Mouse (Mus musculus): ENCODE data around the gene D6Ertd527e.
"Not testable (repeated sequence)": the region's sequence is repeated elsewhere in the genome, so short reads cannot be mapped to it uniquely, and the experiment has no call there.

The D6Ertd527e gene

GRCm38 (mm10) chr6:87104123-87104796 is at the start of gene D6Ertd527e:
D6Ertd527e (plus strand) TSS chr6:87104746.
- DNase-seq: no peak

- no peak for DNase-seq
These were observed 44.8 kb upstream of the D6Ertd527e start for GRCm38 (mm10) chr6:87059754-87060153.

- no peak for DNase-seq
These were observed 41.0 kb upstream of the D6Ertd527e start for GRCm38 (mm10) chr6:87063586-87063985.

GRCm38 (mm10) chr6:87068209-87068608 is 36.3 kb upstream of the D6Ertd527e start:
- DNase-seq: no peak

GRCm38 (mm10) chr6:87069195-87069900 is 35.2 kb upstream of the D6Ertd527e start:
- DNase-seq: no peak

GRCm38 (mm10) chr6:87070641-87071040 is 33.9 kb upstream of the D6Ertd527e start:
- no peak for DNase-seq

- no peak for DNase-seq
These were observed 31.8 kb upstream of the D6Ertd527e start for GRCm38 (mm10) chr6:87072759-87073158.

GRCm38 (mm10) chr6:87075092-87075685 is 29.4 kb upstream of the D6Ertd527e start:
- DNase-seq: no peak

GRCm38 (mm10) chr6:87079457-87079856 is 25.1 kb upstream of the D6Ertd527e start:
- no peak for DNase-seq

- DNase-seq: no peak
These were observed 19.5 kb upstream of the D6Ertd527e start for GRCm38 (mm10) chr6:87085026-87085425.

- DNase-seq: no peak
These were observed 16.2 kb upstream of the D6Ertd527e start for GRCm38 (mm10) chr6:87088356-87088755.

GRCm38 (mm10) chr6:87090877-87091276 is 13.7 kb upstream of the D6Ertd527e start:
- DNase-seq: no peak

GRCm38 (mm10) chr6:87092476-87092875 is 12.1 kb upstream of the D6Ertd527e start:
- no peak for DNase-seq

- DNase-seq: not testable (repeated sequence)
These were observed 10.9 kb upstream of the D6Ertd527e start for GRCm38 (mm10) chr6:87093631-87094030.

GRCm38 (mm10) chr6:87099261-87099660 is 5.3 kb upstream of the D6Ertd527e start:
- DNase-seq: no peak

GRCm38 (mm10) chr6:87099671-87100296 is 4.8 kb upstream of the D6Ertd527e start:
- no peak for DNase-seq

- no peak for DNase-seq
These were observed 4.1 kb upstream of the D6Ertd527e start for GRCm38 (mm10) chr6:87100297-87101020.

GRCm38 (mm10) chr6:87101281-87101954 is 3.1 kb upstream of the D6Ertd527e start:
- DNase-seq: peak; percentile 95

- DNase-seq: no peak
These were observed 2.6 kb upstream of the D6Ertd527e start for GRCm38 (mm10) chr6:87101955-87102353.

GRCm38 (mm10) chr6:87102421-87102911 is 2.1 kb upstream of the D6Ertd527e start:
- no peak for DNase-seq

GRCm38 (mm10) chr6:87103314-87103713 is 1.2 kb upstream of the D6Ertd527e start:
- no peak for DNase-seq

- DNase-seq: no peak
These were observed 6.9 kb downstream of the D6Ertd527e start for GRCm38 (mm10) chr6:87111493-87111892.
